Mouse (Mus musculus) ES-E14 (cell line): ENCODE results near the gene Cyb5d1.

Experiments
- CHD2 ChIP-seq: IDR thresholded peaks from 2 replicates; pipeline ENCODE4 v1.6.1; 2014; ENCODE audit warnings: mild to moderate bottlenecking, low read depth, low read length, inconsistent platforms
- HCFC1 ChIP-seq: IDR thresholded peaks from 2 replicates; pipeline ENCODE4 v1.6.1; 2012; ENCODE audit warnings: low read length, inconsistent platforms, borderline replicate concordance; ENCODE audit not compliant: insufficient read depth
- MAFK ChIP-seq: IDR thresholded peaks from 2 replicates; pipeline ENCODE4 v1.6.1; 2014; ENCODE audit warnings: mild to moderate bottlenecking, low read depth, low read length, inconsistent platforms; ENCODE audit not compliant: insufficient read depth
- ZNF384 ChIP-seq: IDR thresholded peaks from 2 replicates; pipeline ENCODE4 v1.6.1; 2012; ENCODE audit warnings: low read depth, low read length, inconsistent platforms

- TF ChIP-seq MAFK (peak; percentile 47; the same call in 1 of the 2 replicates), ZNF384 (0 out of 2 replicates have a peak, but pooled peaks have one; percentile 60), CHD2 (no peak), HCFC1 (peak; percentile 54; the same call in 1 of the 2 replicates)
Measured at GRCm38 (mm10) chr11:69401210-69401637, 5.8 kb upstream of the Cyb5d1 start.
